Mouse (Mus musculus): ENCODE measurements around the gene Siah3.

Siah3 gene

DNA sequence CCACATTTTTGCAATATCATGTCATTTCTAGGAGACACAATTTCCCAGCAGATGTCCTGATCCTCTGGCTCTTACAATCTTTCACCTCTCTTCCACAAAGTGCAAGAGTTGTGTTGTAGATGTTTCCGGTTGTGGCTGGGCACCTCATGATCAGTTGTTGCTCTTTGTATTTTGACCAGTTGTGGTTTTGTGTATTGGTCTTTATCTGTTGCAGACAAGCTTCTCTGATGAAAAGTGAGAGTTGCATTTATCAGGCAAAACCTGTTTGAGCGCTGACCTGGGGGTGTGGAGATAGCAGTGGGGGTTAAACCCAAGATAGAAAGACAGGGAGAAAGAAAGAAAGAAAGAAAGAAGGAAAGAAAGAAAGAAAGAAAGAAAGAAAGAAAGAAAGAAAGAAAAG, 68.9 kb downstream of the Siah3 start:
- DNase-seq (ENCODE audit: low read depth) = no peak

DNA sequence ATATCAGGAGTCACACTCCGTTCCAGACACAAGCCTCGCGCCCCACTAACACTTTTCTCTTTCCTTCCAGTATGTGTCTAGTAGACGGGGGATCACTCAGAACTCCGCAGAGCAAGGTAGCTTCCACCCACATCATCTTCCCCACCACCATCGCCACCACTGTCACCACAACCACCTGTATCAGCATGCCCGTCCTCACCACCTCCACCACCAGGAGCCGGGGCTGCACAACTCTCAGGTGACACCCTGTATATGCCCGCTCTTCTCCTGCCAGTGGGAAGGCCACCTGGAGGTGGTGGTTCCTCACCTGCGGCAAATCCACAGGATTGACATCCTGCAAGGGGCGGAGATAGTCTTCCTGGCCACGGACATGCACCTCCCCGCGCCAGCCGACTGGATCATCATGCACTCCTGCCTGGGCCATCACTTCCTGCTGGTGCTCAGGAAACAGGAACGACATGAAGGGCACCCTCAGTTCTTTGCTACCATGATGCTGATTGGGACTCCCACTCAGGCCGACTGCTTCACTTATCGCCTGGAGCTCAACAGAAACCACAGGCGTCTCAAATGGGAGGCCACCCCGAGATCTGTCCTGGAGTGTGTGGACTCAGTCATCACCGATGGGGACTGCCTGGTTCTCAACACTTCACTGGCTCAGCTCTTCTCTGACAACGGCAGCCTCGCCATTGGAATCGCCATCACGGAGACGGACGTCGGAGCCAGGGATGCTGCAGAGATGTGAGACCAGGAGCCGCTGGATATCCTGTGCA, 69.8 kb downstream of the Siah3 start:
- no peak for DNase-seq (ENCODE audit: low read depth)

DNA sequence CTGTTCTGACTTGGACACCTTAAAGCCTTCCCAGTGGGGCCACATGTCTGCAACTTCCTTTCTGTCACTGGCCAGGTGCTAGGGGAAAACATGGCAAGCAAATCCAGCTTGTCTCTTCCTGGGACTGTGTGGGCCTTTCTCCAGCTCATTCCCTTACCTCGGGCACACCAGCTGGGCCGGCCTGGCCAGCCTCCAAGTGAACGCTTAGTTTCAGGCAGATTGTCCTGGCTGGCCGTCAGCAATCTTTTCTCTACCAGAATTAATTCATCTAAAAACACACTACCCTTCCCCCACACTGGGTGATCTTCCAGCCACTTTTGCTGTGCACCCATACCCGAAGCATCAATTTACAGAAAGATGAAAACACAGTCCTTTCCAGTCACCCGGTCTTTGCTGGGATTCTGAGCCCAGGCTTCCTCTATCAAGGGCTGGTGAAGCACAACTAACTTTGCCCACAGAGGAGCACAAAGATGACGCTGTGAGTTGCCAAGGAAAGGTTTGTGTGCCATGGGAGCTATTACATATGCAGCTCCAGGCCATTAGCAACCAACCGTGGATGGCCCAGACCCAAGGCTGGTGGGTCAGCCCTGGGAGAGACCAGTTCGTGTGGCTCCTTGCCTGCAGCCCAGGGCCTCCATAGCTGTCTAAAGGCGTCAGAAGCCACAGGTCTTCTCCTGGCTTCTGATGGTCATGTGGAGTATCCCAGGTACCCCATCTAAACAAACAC, 71.8 kb downstream of the Siah3 start:
- DNase-seq (ENCODE audit: low read depth) = no peak

DNA sequence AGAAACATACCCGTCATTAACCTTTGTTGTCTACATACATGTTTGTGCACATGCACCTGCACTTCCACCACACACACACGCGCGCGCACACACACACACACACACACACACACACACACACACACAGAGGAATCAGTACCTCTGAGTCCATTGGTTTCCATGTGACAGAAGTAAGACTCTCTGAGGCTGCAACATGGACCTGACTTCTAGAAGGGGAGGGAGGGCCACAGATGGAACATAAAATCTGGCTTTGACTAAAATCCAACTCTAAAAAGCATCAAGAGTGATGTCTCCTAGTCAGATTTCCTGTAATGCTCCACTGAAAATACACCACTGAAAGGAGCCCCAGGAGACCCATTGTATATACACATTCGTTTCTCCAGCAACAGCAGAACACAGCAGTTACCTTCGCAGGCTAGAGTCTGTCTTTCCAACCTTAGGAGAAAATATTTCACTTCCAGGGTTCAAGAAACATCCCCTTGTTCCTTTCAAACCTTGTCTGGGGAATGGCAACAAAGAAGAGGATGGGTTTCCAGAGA, 75.1 kb downstream of the Siah3 start:
- no peak for DNase-seq (ENCODE audit: low read depth)

DNA sequence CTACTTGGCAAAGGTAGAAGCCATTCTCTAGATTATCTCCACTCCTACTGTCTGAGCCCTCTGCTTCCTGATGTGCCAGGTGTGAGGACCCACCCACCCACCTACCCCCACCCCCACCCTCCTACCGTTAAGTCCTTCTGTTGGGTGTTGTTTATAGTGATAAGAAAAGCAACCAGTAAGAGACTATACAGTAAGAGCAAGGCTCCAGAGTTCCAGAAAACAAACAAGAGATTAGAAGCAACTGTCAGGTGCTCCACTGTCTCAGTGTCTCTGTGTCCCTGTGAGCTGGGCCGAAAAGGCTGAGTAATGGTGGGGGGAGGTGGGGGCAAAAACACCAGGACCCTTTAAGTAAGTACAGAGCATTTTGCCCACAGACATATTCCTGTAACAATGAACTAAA, 83.4 kb downstream of the Siah3 start:
- no peak for DNase-seq (ENCODE audit: low read depth)

DNA sequence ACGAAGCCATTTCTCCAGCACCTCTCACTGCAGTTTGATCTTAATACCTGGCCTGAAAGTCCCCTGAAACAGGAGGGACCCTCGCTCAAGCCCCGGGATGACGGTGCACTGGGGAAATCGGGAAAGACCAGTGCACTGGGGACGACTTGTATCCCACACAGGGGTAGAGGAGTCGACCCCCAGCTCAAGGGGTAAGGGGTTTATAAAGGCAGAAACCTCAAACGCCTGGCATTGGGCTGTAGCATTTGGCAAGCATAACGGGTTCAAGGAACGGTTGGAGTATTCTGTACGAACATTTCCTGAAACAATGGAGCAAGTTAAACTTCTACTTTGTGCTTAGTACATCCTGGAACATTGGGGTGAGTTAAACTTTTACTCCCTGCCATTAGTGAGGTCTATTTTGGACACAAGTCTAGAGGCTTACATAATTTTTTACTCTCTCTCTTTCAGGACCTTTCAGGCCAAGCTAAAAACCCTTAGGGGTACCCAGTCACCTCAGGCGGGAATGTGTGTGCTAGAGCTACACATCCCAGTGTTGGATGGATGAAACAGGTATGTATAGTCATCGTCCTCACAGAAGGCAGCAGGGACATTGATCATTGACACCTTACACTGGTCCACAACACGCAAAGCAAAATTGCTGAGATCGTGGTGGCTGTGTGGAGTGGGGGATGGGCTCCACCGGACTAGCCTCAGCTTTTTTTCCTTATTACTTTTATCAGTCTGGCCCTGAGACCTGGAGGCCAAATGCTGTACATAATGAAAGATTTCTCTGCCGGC, 84.6 kb downstream of the Siah3 start:
- DNase-seq (ENCODE audit: low read depth) = no peak

DNA sequence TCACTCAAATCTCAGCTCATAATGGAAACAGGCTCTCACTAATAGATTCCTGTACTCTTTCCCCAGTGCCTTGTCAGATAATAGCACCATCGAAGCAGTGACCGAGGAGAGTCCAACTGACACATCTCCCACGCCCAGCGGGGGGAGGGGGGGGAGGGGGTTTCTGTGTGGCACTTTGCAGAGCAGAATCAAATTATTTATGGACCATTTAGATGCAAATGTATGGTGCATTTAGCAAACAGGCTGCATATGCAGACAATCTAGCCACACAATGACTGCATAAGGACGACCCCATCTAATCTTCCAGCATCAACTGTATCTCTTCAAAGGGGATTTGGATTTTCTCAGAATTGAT, 85.2 kb downstream of the Siah3 start:
- DNase-seq (ENCODE audit: low read depth) = no peak

DNA sequence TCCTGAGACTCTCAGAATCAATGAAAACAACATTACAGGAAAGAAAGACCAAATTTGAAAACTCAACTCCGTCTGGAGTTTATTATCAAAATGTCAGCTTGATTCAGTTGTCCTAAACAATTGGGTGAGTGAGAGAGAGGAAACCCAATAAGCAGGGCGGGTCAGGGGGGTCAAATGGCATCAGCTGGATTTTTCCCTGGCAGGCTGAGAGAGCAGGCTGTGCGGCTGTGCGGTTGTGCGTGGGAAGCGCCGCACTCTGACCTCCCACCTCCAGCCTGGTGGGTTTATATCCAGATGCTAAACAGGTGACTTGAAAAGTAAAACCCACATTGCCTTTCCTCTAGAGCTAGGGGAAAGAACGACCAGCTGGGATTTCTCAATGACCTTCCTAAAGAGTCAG, 85.9 kb downstream of the Siah3 start:
- no peak for DNase-seq (ENCODE audit: low read depth)

DNA sequence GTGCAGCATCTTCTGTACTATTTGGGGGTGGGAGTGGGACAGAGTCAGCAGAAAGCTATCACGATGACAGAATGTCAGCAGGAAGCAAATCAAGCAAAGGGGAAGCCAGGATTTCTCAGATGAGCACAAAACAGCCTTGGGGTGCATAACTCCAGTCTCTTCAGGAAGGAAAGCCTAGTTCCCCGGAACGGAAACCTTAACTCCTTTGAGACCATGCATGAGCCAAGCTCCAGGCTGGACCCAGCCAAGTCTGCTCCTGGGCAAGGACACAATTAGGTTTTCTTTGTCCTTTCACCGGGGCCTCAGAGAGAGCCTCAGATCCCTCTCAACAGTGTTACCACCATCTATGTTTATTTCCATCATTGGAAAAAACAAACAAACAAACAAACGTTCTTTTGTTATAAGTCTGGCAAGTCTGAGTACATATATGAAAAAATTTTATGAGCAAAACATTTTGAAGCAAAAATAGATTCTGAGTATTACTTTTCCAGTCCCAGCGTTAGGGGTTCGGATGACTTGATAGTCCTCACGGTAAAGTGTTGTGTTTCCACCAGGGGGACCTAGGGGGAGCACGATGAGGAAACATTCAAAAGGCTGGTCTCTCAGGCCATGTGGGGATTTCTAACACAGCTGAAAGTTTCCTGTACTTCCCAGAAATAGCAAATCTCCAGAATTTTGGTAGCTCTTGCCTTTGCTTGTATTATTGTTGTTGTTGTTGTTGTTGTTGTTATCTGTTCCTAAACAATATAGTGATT, 106.0 kb downstream of the Siah3 start:
- DNase-seq (ENCODE audit: low read depth) = no peak

DNA sequence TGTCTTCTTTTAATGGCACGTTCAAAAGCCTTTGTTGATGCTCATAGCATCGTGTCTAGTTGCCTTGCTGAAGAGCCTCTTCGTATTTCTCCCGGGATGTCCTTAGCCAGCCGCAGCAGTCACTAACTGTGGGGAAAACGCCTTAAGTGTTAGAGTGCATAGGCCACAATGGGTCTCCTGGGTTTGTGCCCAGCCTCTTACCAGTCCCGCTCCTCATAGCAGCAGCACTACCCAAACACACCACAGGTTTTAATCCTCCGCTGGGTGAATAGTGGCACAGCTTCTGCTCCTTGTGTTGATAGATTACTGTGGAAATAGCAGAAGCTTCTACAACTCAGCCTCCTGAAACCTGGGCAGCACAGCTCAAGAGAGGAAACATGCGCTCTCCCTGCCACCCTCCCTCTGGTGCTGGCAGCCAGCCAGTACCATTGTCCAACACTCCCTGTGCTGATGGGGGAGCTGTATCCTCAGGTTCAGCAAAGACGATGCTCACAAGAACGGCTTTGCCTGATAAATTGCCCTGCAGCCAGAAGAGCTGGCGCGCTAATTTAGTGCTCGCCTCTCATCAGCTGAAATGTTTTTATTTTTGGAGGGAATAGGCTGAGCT, 109.9 kb downstream of the Siah3 start:
- no peak for DNase-seq (ENCODE audit: low read depth)

DNA sequence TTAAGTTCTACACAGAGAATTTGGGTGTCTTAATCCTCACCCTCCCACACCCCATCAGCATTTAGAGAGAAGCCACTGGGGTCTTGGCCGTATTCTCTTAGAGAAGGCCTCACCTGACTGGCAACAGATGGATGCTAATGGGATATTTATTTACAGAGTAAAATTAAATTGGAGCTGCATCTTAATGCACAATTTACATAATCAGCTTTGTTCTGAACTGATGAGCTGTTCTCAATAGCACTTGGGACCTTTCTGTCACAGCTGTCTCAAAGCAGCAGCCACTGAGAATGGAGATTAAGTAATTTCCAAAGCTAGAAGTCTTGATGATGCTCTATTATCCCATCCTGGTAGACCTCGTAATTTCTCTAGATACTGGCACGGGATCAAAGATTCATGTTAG, 110.5 kb downstream of the Siah3 start:
- no peak for DNase-seq (ENCODE audit: low read depth)

DNA sequence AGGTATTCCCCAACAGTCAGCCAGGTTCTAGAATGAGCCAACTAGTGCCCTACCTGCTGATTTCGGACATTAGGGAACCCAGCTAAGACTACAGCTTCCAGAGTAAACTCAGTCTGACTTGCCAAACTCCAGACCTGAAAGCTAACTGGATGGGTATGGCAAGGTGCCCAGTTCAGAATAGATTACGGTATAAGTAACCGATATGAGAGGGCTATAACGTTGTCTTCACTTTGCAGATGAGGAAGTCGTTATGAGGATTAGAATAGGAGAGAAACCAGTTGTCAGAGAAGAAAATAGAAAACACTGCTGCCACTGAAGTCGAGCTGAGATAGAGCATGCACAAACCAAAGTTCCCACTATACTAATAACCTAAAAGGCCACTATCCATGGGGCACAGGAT, 123.2 kb downstream of the Siah3 start:
- no peak for DNase-seq (ENCODE audit: low read depth)

Measured in naive thymus-derived CD4-positive, alpha-beta T cell, adult 2 months (primary cell).